Mouse (Mus musculus): ENCODE measurements around the gene Cyp4v3. TPM values are rescaled to one million over a fixed set of nuclear protein-coding genes. Genes with fewer than 3 reads are reported as not detected.

Gene Cyp4v3
- total and polyA plus RNA-seq, 3 experiments: not detected

GRCm38 (mm10) chr8:45264918-45265317 is 68.1 kb downstream of the Cyp4v3 start:
- Histone ChIP-seq H3K27ac (ENCODE audit: control insufficient read depth, low read depth, low read length) (no peak overlapping the region), H3K27me3 (ENCODE audit: control insufficient read depth in 1 of 2, insufficient read depth in 2 of 2, low read length in 2 of 2) (no peaks in the 10 kb centered on the region), H3K4me3 (ENCODE audit: control insufficient read depth in 1 of 2, insufficient read depth in 1 of 2, low read depth in 2 of 2, low read length in 2 of 2) (no peak overlapping the region), H3K36me3 (ENCODE audit: control insufficient read depth in 1 of 2, insufficient read depth in 2 of 2, low read length in 2 of 2) (no peaks in the 10 kb centered on the region), H3K79me2 (ENCODE audit: control insufficient read depth, insufficient read depth, low read length, poor library complexity) (no peaks in the 10 kb centered on the region), H3K9me3 (replicated peaks; ENCODE audit: insufficient read depth, low read length) (no peaks in the 10 kb centered on the region), H3K4me1 (ENCODE audit: control insufficient read depth in 1 of 2, insufficient read depth in 2 of 2, low read length in 2 of 2) (no peaks in the 10 kb centered on the region), H3K9ac (ENCODE audit: control insufficient read depth, low read depth, low read length, poor library complexity, severe bottlenecking) (no peak overlapping the region)
- TF ChIP-seq RAD21 (IDR thresholded peaks at IDR 0.05; ENCODE audit: low read depth, low read length): no peak
- TF ChIP-seq MYB (IDR thresholded peaks at IDR 0.05; ENCODE audit: low read depth, low read length): no peak
- no peak for TF ChIP-seq MAX (IDR thresholded peaks at IDR 0.05; ENCODE audit: low read length)
- no peak for TF ChIP-seq USF1 (IDR thresholded peaks at IDR 0.05; ENCODE audit: low read depth, low read length)
- no peak for TF ChIP-seq USF2 (IDR thresholded peaks at IDR 0.05; ENCODE audit: borderline replicate concordance in 1 of 2, insufficient read depth in 1 of 2, low read depth in 1 of 2, low read length in 2 of 2)
- TF ChIP-seq UBTF (IDR thresholded peaks at IDR 0.05; ENCODE audit: borderline replicate concordance, insufficient read depth, low read depth, low read length): no peak
- no peak for TF ChIP-seq POLR2AphosphoS2 (IDR thresholded peaks at IDR 0.05; ENCODE audit: low read length)
- no peak for TF ChIP-seq RCOR1 (IDR thresholded peaks at IDR 0.05; ENCODE audit: low read depth, low read length)
- no peak for TF ChIP-seq ETS1 (IDR thresholded peaks at IDR 0.05; ENCODE audit: low read depth, low read length)
- DNase-seq (ENCODE audit: low read depth, low spot score): no peak

GRCm38 (mm10) chr8:45262851-45263250 is 70.2 kb downstream of the Cyp4v3 start:
- DNase-seq (ENCODE audit: low read depth, low spot score): no peak
- TF ChIP-seq MAFK (IDR thresholded peaks at IDR 0.05; ENCODE audit: borderline replicate concordance, low read depth, low read length) (no peak), CTCF (IDR thresholded peaks at IDR 0.05 in 2 of 3, conservative IDR thresholded peaks at IDR 0.05 in 1 of 3; ENCODE audit: control insufficient read depth in 1 of 3, insufficient read depth in 1 of 3, low read depth in 2 of 3, low read length in 3 of 3, poor library complexity in 1 of 3, severe bottlenecking in 1 of 3) (no peak), TBP (IDR thresholded peaks at IDR 0.05; ENCODE audit: low read depth, low read length) (no peak), CHD2 (IDR thresholded peaks at IDR 0.05; ENCODE audit: low read length) (no peak), ZC3H11A (IDR thresholded peaks at IDR 0.05; ENCODE audit: low read depth, low read length) (no peak), NELFE (IDR thresholded peaks at IDR 0.05; ENCODE audit: low read depth, low read length) (no peak), POLR2AphosphoS2 (IDR thresholded peaks at IDR 0.05; ENCODE audit: low read length) (no peak), RCOR1 (IDR thresholded peaks at IDR 0.05; ENCODE audit: low read depth, low read length) (no peak), SIN3A (IDR thresholded peaks at IDR 0.05; ENCODE audit: low read length) (no peak), NRF1 (IDR thresholded peaks at IDR 0.05; ENCODE audit: insufficient read depth, low read depth, low read length, poor library complexity, severe bottlenecking) (no peak), MXI1 (IDR thresholded peaks at IDR 0.05; ENCODE audit: low read depth, low read length) (no peak)
- H3K27me3 ChIP-seq (ENCODE audit: control insufficient read depth in 1 of 2, insufficient read depth in 2 of 2, low read length in 2 of 2): no peaks in the 10 kb centered on the region

More at GRCm38 (mm10) chr8:45262851-45263250, 70.2 kb downstream of the Cyp4v3 start:
- H3K9me3 ChIP-seq (replicated peaks; ENCODE audit: insufficient read depth, low read length): no peaks in the 10 kb centered on the region
- no peak overlapping the region for H3K9ac ChIP-seq (ENCODE audit: control insufficient read depth, low read depth, low read length, poor library complexity, severe bottlenecking)
- no peaks in the 10 kb centered on the region for H3K79me2 ChIP-seq (ENCODE audit: control insufficient read depth, insufficient read depth, low read length, poor library complexity)
- H3K27ac ChIP-seq (ENCODE audit: control insufficient read depth, low read depth, low read length): no peak overlapping the region
- H3K36me3 ChIP-seq (ENCODE audit: control insufficient read depth in 1 of 2, insufficient read depth in 2 of 2, low read length in 2 of 2): no peaks in the 10 kb centered on the region
- no peaks in the 10 kb centered on the region for H3K4me1 ChIP-seq (ENCODE audit: control insufficient read depth in 1 of 2, insufficient read depth in 2 of 2, low read length in 2 of 2)
- H3K4me3 ChIP-seq (ENCODE audit: control insufficient read depth in 1 of 2, insufficient read depth in 1 of 2, low read depth in 2 of 2, low read length in 2 of 2): no peak overlapping the region

All from MEL (cell line).